Mouse (Mus musculus) R1 (cell line): ENCODE measurements at regions not wholly inside any gene's neighbourhood (a gene's known extent, or its start where the extent isn't known, plus 50 kb on each side); places are given as distances from the start of the nearest gene placed in this dataset.
A peak's percentile ranks its signal among the peaks of the same experiment; 100 is the strongest.

ENCODE experiments used
- DNase-seq: peaks from one replicate; pipeline ENCODE4 v3.0.0-alpha.2; 2018; ENCODE audit warnings: low read depth, low spot score

DNA sequence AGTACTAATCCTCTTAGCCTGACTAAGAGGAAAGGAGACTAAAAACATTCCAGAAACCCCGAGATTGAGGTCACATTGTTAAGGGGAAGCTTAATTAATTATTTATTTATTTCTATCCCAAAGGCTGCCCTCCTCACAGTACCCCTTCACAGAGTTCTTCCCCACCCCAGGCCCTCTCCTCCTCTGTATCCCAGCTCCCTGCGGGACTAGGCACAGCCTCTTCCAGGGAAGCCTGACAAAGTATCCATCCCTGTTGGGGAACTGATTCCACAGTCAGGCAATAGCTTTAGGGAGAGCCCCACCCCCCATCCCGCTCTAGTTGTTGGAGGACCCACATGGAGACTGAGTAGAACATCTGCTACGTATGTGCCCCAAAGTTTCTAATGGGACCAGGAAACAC is 254.6 kb downstream of the Atp23 start:
- no peak for DNase-seq

DNA sequence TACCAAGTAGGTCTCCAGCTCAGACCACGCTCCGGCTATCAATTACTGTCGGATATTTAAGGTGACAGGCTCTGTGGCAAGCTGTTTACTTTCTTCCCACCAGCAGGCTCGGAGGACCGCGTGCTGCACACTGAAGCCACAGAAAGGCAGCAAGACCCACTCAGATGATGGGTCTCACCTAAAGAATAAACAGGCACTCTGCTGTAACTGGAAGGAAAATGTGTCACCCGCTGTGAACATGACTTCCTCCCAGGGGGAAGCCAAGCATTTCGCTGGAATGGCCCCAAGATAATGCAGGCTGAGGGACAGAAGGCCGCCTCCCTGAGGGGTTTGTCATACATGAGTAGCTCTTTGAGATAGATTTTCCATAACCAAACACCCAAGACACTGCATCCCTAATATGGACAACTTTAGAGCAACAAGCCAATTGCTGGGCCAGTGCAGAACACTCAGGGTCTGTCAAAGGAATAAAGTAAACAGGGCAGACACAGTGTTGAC is 259.3 kb downstream of the Atp23 start:
- no peak for DNase-seq

DNA sequence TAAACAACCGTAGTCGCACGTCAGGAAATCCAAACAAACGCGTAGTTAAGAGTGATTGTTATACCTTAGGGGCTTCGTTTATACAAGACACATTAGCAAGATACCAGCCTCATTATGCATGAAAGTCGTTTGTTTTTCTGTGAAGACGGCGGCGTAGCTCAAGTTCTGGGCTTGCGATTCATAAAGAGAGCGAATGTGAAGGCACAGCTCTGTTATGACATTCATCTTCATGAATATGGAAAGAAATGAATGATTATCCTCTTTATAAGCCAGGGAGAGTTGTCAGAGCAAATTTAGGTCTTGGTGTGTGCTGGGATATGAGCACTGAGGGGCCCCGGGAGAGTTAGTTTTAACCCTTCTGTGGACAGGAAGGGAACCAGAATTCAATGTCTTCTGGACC is 266.4 kb downstream of the Atp23 start:
- DNase-seq, result no peak

DNA sequence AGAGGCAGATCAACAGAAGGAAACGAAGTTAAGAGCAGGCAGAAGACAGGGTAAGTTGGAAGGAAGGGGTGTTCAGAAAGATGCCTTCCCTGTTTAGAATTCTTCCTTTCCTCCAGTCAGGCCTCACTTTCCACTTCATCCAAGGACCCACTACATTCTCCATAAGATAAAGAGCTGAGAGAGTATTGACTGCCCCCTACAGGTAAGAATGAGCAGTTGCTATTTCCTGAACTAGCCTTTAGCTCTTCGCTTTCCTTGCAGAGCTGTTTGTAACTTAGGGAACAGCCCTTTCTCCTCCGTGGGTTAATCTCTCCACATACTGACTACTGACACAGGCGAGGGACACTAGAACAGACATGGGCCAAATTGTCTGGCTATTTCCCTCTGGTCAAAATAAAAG is 273.1 kb downstream of the Atp23 start:
- DNase-seq, result peak; percentile 66

DNA sequence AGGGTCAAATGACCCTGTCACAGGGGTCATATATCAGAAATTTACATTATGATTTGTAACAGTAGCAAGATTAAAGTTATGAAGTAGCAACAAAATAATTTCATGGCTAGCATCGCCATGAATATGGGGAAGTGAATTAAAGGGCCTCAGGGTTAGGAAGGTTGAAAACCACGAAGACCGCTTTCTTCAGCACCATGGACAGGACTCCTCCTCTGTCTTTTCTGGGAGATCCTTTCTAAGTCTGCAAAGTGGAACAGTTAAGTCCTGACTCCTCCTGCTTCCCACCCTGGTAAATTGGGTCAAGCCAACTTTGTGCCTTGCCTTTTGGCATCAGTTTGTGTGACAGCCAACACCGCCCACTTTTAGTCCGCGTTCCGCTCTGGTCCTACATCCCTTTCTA is 275.7 kb downstream of the Atp23 start:
- peak; percentile 75 for DNase-seq

DNA sequence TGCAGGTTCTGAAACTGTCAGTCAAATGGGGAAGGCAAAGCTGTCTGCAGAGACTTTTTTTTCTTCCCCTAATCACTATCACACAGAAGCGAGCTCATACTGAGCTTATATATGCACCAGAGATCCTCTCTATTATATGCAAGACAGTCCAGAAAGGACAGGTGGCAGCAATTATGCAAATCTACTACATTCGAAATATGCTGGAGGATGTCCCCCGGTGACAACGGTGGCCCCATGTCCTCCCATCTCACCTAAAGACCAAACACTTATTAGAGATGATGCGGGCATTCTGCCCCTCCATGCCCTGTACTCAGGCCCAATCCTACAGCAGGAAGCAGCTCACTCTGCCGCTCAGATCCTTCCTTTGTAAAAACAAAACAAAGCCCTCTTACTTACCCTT is 280.4 kb downstream of the Atp23 start:
- DNase-seq, result no peak

DNA sequence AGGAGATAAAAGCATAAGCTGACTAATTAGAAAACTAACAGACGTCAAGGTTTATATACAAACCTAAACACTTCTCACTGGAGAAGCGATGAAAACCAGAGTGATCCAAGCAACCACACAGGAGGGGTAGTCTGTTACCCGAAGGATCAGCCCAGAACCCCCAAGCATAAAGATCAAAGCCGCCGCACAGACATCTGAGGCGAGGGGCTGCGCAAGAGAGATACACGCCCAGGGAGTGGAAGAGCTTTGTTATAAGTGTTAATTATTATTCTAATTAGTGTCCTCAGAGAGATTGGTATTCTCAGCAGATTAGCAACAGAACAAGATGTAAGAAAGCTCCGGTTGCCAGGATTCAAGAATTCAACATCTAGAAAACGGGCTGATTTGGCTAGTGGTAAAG is 281.2 kb downstream of the Atp23 start:
- DNase-seq, result peak; percentile 34

DNA sequence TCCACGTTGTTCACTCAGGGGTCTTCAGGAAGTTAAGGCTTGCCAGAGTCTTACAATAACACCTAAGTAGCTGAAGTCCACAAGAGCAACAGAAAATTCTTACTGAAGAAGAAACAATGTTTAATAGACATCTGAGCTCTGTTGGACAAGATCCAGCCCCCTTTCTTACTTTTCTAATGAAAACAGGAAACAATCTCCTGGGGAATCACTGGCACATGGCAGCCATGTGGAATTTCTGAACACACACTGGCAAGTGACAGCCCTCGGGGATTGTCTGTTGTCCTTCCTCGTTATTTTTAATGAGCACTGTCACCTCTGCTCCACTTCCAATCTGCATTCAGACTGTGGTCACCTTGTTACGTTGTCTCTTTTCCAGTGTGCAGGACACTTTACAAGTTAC is 288.9 kb downstream of the Atp23 start:
- DNase-seq, result no peak

DNA sequence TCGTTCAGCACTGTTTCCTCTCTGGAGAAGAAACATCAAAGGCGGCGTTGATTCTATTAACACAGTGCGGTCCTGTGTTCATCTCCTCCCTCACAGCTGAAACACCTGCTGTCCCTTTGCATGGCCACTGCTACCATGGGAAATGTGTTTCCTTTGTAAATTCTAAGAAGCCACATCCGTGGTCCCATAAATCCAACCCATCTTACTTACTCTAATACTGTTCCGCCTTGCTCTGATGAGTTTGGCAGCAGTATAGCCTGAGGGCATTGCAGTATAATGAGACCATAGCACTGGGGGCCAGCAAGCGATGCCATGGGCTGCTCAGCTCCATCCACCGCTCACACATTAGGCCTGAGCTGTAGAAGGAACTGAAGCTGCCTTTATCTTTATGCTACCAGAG is 290.6 kb downstream of the Atp23 start:
- no peak for DNase-seq

DNA sequence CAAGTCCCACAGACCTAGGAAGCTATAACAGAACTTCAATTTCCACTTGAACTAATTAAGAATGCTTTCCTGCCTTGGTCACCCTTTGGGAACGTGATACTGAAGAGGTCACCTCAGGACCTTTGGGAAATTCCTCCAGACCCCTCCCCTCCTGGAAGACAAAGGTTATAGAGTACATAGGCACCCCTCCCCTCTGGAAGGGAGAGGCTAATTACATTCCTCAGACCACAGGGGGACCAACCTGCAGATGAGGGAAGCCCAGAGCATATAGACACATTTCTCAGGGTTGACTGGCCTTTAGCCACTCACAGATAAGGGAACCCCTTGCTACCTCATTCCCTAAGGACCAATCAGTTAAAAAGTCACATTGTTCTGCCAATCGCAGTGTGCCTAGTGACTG is 301.5 kb downstream of the Atp23 start:
- DNase-seq, result peak; percentile 60

DNA sequence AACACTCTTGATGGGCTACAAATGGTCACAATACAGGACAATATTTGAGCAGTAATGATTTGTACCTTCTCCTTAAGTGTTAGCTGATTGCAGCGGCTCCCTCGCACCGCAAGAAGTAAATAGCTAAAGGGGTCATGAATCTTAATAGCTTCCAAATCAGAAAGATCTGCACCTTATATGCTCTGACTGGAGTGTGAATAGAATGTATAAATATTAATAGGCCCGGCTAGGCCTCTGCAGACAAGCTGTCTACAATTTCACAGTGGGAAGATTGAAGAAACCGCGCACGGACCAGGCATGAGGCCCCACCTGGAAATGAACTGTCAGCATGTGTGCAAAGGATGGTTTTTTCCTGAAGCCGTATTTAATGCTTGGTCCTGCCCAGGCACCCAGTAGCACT is 333.0 kb downstream of the Atp23 start:
- DNase-seq, result no peak

DNA sequence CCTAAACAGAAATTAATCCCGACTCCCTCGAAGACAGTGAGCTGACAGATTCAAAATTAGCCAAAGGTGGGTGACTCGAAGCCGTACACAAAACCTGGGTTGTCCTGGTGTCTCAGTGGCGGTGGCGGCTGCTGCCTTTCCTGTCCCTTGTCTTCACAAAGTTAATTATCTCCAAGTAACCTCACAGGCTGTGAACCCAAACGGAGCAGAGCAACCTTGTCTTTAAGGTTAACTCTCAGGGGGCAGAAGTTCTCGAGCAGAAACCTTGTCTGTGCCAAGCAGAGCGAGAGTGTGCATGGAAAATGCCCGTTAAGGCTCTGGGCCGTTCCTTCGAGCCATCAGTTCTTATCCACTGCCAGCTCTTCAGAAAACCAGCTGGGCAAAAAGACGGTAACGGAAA is 335.8 kb downstream of the Atp23 start:
- DNase-seq, result no peak

DNA sequence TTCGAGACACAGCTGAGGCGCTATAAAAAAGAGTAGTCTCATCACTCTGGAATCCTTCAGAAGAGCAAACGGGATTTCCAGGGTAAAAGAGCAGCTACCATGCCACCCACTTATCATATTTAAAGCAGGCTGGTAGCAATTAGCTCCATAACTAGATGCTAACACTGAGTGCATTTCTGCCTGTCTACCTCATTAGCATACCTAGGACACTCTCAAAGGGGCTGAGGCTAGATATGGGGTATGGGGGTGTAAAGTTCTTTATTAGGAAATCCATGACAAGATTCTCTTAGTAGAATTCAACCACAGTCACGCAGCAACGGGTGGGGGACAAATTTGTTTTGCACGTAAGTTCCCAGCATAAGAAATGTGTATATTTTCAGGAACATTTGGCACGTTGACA is 346.1 kb downstream of the Atp23 start:
- no peak for DNase-seq

DNA sequence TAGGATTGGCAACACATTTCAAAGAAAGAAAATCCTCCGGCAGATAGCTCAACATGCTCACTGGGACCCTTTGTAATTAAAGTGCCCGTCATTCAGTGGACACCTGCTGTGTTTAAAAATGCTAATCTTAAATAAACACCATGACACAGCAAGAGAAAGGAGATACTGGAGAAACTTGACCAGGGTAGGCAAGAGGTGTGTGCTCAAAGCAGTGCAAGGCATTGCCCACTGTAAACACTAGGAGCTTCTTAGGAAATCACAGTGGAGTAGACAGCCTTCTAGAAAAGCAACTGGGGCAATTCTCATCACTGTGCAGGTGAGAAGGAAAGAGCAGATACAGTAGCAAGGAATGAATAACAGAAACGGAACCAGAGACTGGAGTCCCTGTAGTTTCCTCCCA is 369.2 kb downstream of the Atp23 start:
- DNase-seq, result peak; percentile 28

DNA sequence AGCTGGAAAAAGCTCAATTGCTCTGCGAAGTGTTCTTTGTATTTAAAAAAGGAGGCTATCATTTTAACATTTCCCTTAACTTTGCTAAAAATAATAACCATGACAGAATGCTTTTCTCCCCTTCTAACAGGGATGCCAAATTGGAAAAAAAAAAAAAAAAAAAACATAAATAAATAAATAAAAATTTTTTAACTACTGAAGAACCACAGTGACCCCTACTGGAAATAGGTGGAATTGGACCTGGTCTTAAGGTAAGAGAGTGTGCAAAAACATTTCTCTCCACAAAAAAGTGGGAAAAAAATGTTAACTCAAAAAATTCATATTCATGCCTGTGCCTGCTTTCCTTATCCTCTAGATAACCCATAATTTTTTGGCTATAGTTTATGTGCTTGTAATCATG is 369.8 kb downstream of the Atp23 start:
- peak; percentile 23 for DNase-seq

DNA sequence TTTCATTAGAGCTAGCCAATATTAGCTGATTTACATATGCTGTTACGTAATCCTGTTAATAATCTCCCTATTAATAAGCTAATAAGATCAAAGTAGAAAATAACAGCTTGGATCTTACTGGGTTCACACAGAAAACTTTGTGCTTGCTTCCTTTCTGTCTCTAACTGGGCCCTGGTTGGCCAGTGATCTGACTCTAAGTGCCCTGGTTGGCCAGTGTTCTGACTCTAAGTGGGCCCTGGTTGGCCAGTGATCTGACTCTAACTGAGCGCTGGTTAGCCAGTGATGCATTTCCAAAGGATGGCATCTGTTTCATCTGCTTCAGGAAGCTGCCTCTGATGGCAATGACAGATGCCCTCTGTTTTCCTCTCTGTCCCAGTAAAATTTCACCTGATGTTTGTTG is 372.4 kb downstream of the Atp23 start:
- no peak for DNase-seq

DNA sequence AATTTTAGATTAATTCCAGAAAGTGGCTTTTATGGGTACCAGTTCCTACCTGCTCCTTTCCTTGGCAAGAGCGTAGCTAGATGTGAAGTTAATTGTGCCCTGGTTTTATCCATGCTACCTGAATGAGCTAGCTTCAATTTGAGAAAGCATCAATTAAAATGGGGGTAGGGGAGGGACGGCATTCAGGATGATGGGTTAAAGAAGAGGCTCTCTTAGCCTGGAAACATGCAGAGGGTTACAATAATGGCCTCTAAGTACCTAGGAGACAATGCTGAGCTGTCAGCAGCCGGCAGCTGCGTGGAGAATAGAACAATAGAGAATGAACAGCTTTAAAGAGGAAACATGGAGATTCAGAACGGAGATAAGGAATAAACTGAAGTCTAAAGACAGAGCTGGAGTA is 375.0 kb downstream of the Atp23 start:
- DNase-seq, result no peak

DNA sequence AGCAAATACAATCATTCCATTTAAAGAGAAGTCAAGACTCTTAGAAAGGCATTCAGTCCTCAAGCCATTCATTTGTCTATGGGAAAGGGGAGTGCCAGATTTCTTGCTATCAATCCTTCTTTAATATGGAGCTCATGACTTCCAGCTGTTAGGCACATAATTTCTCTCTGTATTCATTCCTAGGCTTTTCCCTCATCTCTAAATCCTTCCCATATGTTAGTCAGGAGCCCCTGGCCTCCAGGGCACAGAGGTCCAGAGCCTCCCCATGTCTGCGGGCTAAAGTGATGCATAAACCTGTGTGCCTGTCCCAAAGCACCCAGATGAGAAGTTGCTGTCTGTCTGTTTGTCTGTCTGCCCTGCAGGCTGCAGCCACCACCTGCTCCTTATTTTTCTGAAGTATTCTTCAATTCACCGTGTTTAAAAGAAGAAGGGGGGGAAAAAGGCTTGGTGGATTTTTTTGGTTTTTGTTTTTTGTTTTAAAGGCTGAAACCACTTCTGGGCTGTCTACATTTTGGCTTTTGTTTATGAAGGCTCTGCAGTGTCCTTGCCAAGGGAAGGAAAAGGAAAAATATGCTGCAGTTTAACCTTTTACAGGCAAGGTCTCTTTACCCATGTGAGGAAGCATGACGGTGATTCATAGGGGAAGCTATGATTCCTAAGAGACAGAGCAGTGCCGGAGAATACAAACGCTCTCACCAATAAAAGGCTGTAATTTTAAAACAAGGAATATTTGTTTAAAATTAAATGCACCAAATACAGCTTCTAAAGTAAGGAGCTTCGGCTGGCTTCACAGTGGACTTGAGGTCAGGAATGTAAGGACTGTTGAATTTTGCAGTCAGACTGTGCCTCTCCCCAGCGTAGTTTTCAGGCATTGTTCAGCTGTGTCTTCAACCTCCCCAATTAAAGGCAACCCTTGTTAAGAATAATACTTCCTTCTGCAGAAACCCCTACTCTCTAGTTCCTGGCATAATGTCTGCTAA is 379.0 kb downstream of the Atp23 start:
- DNase-seq, result no peak

DNA sequence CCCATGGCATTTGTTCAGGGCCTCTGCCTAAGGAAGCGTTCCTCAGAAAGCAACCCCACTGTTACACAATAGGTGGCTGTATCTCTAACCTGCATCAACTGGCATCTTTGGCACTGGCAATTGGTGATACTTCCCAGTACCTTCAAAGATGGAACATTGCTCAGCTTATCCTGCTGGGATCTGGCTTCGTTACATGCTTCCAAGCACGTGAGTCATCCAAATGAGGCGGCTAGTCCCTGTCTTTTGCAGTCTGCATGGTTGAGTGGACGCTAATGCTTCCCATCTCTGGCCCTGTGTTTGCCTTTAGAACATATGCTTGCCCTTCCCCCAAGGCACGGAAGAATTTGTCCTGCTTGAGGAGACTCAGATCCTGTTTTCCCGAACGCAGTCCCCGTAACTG is 380.2 kb downstream of the Atp23 start:
- no peak for DNase-seq

DNA sequence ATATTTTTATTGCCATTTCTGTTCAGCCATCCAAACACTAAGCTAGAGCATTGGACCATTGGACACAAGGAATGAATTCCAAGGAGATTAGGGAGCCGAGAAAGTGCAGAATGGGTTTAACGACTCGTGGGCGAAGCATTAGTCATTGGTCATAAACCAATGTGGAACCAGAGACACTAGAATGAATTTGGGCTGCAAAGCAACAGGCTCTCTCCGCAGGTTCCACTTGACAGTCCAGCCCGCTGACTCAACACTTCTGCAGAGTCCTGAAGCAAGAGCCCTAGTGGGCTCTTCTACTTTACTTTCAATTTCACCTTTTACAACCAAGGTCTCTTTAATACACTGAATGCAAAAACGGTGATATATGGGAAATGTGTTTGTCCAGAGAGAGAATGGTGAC is 388.0 kb downstream of the Atp23 start:
- no peak for DNase-seq

DNA sequence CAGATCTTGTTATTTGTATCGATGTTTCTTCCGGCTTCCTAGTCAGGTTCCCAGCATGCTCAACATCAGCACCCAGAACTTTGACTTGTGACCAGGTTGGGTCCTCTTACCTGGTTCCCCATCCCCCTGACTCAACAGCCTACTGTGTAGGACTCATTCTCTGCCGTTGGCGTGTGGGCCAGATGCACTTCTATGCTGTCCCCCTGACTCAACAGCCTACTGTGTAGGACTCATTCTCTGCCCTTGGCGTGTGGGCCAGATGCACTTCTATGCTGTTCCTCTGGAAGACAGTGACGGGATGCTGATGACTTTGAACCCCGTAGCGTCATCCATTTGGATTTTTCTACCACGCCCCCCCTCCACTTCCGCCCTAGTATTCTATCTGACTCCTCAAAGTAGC is 389.6 kb downstream of the Atp23 start:
- peak; percentile 21 for DNase-seq

DNA sequence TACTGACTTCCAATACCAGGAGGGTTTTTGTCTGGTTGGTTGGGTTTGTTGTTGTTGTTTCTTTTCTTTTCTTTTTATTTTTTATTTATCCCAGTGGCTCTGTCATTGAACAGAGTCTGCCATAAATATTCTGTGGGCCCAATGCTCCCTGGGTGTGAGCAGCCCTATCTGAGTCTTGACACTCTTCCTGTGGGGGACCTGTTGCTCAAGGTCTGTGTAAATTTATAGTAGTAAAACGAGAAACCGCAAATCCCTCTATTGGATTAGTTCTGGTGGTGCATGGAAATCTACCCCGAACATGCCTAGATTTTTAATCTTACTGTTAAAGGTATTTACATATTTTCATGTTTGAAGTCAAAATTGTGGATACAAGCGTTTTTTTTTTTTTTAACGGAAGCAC is 395.2 kb downstream of the Atp23 start:
- DNase-seq, result no peak

DNA sequence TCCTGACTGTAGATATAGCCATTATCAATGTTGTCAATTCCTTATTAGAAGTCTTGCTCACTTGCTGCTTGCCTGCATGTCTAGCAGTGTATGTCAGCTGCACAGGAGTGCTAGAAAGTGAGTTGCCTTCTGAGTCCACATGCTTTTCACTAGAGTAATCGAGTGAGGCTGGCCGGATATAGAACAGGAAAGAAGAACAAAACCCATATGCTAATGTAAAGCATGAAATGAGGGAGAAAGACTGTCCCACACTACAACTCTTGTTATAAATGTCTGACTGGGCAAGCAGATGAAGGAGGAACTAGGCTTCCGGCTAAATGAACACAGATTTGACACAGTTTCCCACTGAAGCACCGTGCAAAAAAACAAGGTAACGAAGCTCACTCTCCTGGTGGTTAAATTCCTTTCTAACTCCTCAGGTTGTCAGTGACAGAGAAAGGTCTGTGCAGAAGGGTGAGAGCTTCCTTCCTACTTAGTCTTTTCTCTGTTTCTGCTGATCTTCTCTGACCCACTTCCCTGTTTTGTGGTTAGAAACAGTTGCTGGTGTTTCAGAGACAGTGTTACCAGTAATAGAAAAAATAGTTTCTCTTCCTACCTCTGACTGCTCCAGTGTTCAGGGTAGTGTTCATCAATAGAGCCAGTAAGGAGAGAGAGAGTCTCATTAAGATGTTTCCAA is 399.0 kb downstream of the Atp23 start:
- no peak for DNase-seq
